Mouse (Mus musculus) C2C12 (cell line): ENCODE results near the gene Mex3a. TPM values are rescaled to one million over a fixed set of nuclear protein-coding genes. Genes with fewer than 3 reads are reported as not detected.
A peak's percentile ranks its signal among the peaks of the same experiment; 100 is the strongest.

Source experiments
- H3K27me3 ChIP-seq: one replicate; pipeline ENCODE4 v1.6.1; 2011; ENCODE audit not compliant: control insufficient read depth, insufficient read depth, insufficient read length
- H3K36me3 ChIP-seq: one replicate; pipeline ENCODE4 v1.6.1; 2011; ENCODE audit not compliant: control insufficient read depth, insufficient read depth
- H3K4me3 ChIP-seq: one replicate; pipeline ENCODE4 v1.5.1; 2011; ENCODE audit warnings: mild to moderate bottlenecking, control low read depth; ENCODE audit not compliant: poor library complexity, insufficient read depth, severe bottlenecking
- H3K79me2 ChIP-seq: one replicate; pipeline ENCODE4 v1.6.1; 2011; ENCODE audit not compliant: control insufficient read depth, insufficient read depth
- H3K79me3 ChIP-seq: one replicate; pipeline ENCODE4 v1.6.1; 2011; ENCODE audit warnings: low read depth, control low read depth
- H3ac ChIP-seq: one replicate; pipeline ENCODE3; 2011; ENCODE audit warnings: low read depth; ENCODE audit not compliant: control insufficient read depth, insufficient read length
- CEBPB ChIP-seq: IDR thresholded peaks from one replicate; pipeline ENCODE4 v1.6.1; 2011; ENCODE audit warnings: low read depth, mild to moderate bottlenecking, control low read depth, moderate library complexity
- CTCF ChIP-seq: IDR thresholded peaks from one replicate; pipeline ENCODE4 v1.5.1; 2011; ENCODE audit not compliant: control insufficient read depth, insufficient read depth, insufficient read length
- FOSL1 ChIP-seq: IDR thresholded peaks from one replicate; pipeline ENCODE4 v1.8.0; 2011; ENCODE audit warnings: mild to moderate bottlenecking, low read length; ENCODE audit not compliant: poor library complexity, insufficient read depth, severe bottlenecking
- MAX ChIP-seq: IDR thresholded peaks from one replicate; pipeline ENCODE4 v1.6.1; 2011; ENCODE audit warnings: mild to moderate bottlenecking, control low read depth
- MYOD1 ChIP-seq: IDR thresholded peaks from one replicate; pipeline ENCODE4 v1.6.1; 2011; ENCODE audit warnings: low read depth; ENCODE audit not compliant: control insufficient read depth, insufficient read length
- MYOG ChIP-seq: IDR thresholded peaks from one replicate; pipeline ENCODE4 v1.6.1; 2011; ENCODE audit not compliant: control insufficient read depth, insufficient read length; ENCODE audit errors: extremely low read depth
- USF1 ChIP-seq: IDR thresholded peaks from one replicate; pipeline ENCODE4 v1.6.1; 2011; ENCODE audit warnings: low read depth, mild to moderate bottlenecking, control low read depth, moderate library complexity
- polyA plus RNA-seq: library from polyadenylated mRNA; unstranded; fragments of >200 nt; fragmentation: generic; extraction: Trizol; gene quantifications from one replicate; pipeline ENCODE4 v1.2.1, GENCODE M21; 2012; ENCODE audit warnings: missing spikeins

The Mex3a gene
- polyA plus RNA-seq, 1 experiment, result 14.9 TPM

- no peak overlapping the region for H3ac ChIP-seq
- H3K79me2 ChIP-seq, result peaks cover 28% of the 10 kb centered on the region
- TF ChIP-seq CEBPB (no peak), MYOG (no peak), FOSL1 (no peak), CTCF (no peak), USF1 (no peak), MYOD1 (no peak), MAX (no peak)
- H3K27me3 ChIP-seq, result no peaks in the 10 kb centered on the region
- H3K4me3 ChIP-seq, result no peak overlapping the region
- H3K36me3 ChIP-seq, result no peaks in the 10 kb centered on the region
- no peaks in the 10 kb centered on the region for H3K79me3 ChIP-seq
Measured at GRCm38 (mm10) chr3:88510421-88511289, 21.5 kb upstream of the Mex3a start.

DNA sequence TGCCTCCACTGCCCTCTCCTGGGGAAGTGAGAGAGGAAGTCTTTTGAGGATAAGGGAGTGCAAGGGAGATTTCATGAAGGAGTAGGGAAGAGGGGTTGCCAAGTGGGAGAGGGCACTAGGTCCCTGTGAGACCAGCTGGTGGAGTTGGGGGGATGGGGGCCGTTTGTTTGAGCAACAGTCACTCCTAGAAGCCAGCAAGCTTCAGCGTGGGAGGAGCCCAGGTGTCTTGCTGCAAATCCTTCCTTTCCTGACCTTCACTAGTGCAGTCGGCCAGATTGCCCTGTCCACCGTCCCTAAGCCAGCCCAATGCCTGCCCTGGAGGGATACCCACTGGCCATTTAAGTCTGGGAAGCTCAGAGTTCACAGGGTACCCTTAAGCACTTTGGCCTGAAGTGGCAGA, 20.6 kb upstream of the Mex3a start:
- no peak overlapping the region for H3K4me3 ChIP-seq
- peaks cover 28% of the 10 kb centered on the region for H3K79me2 ChIP-seq
- no peaks in the 10 kb centered on the region for H3K79me3 ChIP-seq
- peak overlapping the region; percentile 0 for H3ac ChIP-seq
- H3K27me3 ChIP-seq, result no peaks in the 10 kb centered on the region
- H3K36me3 ChIP-seq, result no peaks in the 10 kb centered on the region
- no peak for TF ChIP-seq CTCF
- no peak for TF ChIP-seq CEBPB
- TF ChIP-seq MYOG, result no peak
- no peak for TF ChIP-seq MYOD1
- no peak for TF ChIP-seq USF1
- TF ChIP-seq MAX, result no peak
- TF ChIP-seq FOSL1, result no peak

DNA sequence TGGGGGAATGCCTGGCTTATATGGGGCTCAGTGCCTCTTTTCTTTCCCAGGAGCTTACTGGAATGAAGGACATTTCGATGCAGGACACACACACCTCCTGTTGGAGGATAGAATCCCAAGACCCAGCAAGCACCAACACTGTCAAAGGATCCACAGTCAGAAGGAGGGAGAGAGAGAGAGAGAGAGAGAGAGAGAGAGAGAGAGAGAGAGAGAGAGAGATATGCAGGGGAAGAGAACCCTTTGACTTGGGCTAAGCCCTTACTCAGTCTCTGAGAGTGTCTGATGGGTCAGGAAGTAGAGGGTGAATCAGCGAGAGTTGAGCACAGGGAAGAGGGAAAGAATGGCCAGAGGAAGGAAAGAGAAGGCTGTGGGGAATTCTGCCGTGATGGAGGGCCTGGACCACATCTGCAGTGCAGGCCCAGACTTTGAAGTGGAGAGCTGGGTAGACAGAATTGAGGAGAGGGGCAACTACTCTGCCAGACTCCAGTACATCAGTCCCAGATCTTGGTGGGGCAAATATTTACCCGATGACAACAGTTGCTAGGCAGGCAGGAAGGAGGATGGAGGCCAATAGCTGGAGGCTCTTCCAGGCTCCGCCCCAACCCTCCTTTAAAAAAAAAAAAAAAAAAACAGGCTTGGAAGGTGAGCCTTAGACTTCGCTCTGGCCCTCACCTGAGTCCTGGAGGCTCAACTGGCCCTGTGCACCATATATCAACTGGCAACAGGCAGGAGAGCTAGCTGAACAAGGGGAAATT, 19.9 kb upstream of the Mex3a start:
- H3K79me3 ChIP-seq, result no peaks in the 10 kb centered on the region
- peak overlapping the region; percentile 46 for H3ac ChIP-seq
- TF ChIP-seq CEBPB (no peak), USF1 (no peak), FOSL1 (no peak), MAX (no peak), MYOG (no peak), MYOD1 (no peak), CTCF (no peak)
- no peaks in the 10 kb centered on the region for H3K36me3 ChIP-seq
- no peaks in the 10 kb centered on the region for H3K27me3 ChIP-seq
- H3K4me3 ChIP-seq, result no peak overlapping the region
- H3K79me2 ChIP-seq, result peaks cover 28% of the 10 kb centered on the region

- Histone ChIP-seq H3ac (peak overlapping the region; percentile 56), H3K79me3 (no peaks in the 10 kb centered on the region), H3K27me3 (no peaks in the 10 kb centered on the region), H3K36me3 (no peaks in the 10 kb centered on the region), H3K4me3 (peak overlapping the region; percentile 7), H3K79me2 (peaks cover 28% of the 10 kb centered on the region)
- peak; percentile 67 for TF ChIP-seq MAX
- TF ChIP-seq USF1, result peak; percentile 59
- peak; percentile 31 for TF ChIP-seq MYOD1
- TF ChIP-seq CEBPB, result no peak
Measured at GRCm38 (mm10) chr3:88512896-88513545, 19.2 kb upstream of the Mex3a start.

- H3K36me3 ChIP-seq, result no peaks in the 10 kb centered on the region
- TF ChIP-seq CEBPB, result no peak
- peaks cover 25% of the 10 kb centered on the region for H3K79me2 ChIP-seq
- peak overlapping the region; percentile 62 for H3ac ChIP-seq
- no peaks in the 10 kb centered on the region for H3K79me3 ChIP-seq
- H3K4me3 ChIP-seq, result no peak overlapping the region
- no peaks in the 10 kb centered on the region for H3K27me3 ChIP-seq
Measured at GRCm38 (mm10) chr3:88513546-88514115, 18.6 kb upstream of the Mex3a start.
